Mouse (Mus musculus) gastrocnemius, postnatal 10 days (tissue): Measurements from ENCODE around the gene Epo. TPM values are rescaled to one million over a fixed set of nuclear protein-coding genes. Genes with fewer than 3 reads are reported as not detected.

ENCODE experiments used
- DNase-seq: peaks from one replicate; pipeline ENCODE4 v3.0.0; 2021; ENCODE audit warnings: mixed read lengths
- microRNA-seq, 2 experiments: library from miRNA; unstranded; fragments of <30 nt; microRNA quantifications; one replicate each; pipeline ENCODE4 v1.2.0; 2021
- total RNA-seq, 2 experiments: library from RNA; stranded (reverse); gene quantifications; 2 replicates each; pipeline ENCODE4 v1.2.3; 2021

Epo gene
- total RNA-seq, 2 experiments from 2014 or later, result not detected

DNA sequence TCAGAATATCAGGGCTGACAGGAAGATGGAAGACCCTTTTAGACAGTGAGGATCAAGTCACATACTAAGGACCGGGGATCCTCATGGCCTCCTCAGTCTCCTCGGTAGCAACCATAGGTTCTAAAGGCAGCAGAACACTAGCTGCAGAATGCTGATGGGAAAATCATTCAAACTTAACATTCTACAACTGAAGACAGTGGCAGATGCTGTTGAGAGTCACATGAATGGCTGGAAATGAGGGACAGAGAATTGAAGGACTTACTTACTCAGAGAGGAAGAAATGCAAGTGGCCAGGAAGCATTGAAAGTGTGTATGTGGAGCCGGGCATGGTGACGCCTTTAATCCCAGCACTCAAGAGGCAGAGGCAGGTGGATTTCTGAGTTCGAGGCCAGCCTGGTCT, 56.1 kb downstream of the Epo start, which contains the start of gene Zan:
Gene Zan (minus strand): TSS at position 101 of the 400 bp plus-strand sequence.
- no peak for DNase-seq

DNA sequence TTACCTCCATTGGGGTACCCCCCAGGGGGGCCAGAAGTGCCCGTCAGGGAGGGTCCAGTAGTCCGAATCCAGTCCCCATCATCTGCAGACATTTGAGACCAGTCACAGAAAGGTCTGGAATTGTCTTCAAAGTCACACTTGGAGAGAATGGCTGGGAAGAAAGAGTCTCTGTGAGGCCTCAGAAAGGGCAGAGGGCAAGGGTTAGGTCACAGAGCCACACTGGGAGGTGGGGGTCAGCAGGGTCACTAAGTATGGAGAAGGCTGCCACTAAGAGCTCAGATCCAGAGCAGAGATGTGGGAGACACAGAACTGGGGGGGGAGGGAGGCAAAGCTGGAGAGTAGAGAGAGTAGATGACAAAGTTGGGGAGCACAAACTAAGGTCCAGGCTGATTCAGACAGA, 58.7 kb downstream of the Epo start:
- DNase-seq, result no peak

DNA sequence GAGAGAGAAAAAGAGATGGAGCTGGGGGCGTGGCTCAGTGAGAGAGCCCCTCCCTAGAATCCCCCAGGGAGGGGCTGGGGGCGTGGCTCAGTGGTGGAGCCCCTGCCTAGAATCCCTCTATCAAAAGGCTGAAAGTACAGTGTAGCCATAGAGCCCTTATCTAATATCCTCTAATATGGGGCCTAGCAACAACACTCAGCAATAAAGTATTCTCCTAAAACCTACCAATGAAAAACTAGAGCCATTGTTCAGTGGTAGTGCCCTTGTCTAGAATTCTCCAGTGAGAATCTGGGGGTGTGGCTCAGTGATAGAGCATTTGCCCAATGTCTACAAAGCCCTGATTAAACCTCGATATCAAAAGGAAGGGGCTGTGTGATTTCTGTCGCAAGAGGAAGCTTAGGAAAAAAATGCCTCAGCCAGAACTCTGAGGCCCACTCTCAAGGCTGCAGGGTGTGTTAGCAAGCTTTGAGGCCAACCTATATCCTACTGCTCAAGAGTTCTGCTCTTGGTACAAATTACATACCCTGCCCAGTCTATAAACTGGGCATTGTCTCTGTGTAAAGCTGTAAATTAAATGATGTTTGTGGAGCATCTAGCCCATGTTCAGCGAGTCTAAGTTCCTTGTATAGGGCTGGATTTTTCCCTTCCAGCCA, 60.7 kb downstream of the Epo start:
- DNase-seq, result no peak

DNA sequence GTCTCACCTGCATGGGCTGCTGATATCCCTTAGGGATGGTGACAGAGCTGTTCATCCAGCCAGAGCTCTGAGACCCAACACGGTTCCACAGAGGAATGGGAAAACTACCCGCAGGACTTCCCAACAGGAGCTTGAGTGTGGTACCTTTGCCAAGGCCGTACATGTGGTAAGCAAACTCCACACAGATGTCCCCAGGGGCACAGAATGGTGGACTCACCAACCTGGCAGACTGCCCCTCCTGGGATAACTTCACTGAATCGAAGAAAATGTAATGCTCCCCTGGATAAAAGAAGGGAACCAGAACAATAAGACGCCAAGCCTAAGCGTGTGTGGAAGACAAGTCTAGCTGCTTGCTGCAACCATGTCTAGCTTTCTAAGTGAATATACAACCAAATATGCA, 66.1 kb downstream of the Epo start:
- DNase-seq, result no peak

DNA sequence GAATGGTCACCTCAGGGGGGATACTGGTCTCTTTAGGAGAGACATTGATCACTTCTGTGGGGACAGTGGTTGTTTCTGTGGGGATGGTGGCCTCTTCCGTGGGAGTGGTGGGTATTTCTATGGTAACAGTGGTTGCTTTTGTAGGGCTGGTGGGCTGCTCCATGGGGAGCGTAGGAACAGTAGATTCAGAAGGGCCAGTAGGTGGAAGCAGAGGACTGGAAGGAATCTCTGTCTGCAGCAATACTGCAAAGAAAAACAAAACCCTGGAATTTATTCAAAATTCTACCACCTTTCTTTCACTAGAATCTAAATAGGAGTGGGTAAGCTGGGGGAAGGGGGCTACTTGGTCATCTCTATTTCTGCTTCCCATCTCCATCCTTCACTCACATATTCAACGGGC, 68.0 kb downstream of the Epo start:
- no peak for DNase-seq

DNA sequence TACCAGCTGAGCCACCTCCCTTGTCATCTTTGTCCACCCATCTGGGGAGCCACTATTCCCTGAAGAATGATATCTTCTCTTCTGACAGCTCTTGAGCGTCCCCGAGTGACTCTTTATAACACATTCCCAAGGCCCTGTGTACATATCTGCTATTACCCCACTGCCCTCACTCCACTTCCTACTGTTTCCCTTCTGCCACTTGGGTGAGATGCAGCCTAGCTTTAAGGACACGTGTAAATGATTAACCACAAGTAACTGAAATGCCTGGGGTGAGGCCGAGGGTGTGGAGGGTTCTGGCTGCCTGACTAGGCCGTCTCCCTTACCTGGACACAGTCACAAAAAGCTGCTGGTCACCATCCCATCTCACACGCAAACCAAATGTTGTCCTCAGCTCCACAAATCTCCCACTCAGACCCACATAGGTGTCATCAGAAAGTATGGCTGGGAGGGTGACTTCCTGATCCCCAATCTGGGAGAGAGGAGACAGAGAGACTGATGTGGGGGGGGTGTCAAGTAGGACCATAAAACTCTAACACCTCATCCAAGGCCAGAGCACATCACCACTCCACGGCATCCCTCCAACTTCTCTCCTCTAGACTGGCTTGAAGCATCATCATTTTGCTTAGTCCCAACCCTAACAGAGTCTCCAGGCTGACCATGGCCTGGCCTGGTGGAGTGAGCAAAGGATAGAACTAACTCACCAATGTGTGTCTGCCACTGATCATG, 77.0 kb downstream of the Epo start:
- DNase-seq, result no peak

DNA sequence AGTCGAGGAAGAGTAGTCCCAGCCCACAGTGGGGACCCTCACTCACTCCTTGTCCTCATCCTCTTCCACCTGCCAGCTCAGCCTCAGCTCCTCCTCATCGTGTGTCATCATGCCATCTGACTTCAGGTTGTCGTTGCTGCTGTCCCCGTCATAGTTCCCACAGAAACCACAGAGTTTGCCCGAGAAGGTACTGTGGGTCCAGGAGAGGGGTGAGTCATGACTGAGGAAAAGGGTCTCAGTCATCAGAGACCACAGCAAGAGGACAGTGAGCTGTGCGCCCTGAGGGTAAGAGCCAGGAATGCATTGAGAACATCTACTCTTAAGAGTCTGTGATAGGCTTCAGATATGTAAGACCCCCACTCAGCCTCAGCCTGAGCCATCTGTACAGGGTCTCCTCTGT, 77.8 kb downstream of the Epo start:
- DNase-seq, result no peak

DNA sequence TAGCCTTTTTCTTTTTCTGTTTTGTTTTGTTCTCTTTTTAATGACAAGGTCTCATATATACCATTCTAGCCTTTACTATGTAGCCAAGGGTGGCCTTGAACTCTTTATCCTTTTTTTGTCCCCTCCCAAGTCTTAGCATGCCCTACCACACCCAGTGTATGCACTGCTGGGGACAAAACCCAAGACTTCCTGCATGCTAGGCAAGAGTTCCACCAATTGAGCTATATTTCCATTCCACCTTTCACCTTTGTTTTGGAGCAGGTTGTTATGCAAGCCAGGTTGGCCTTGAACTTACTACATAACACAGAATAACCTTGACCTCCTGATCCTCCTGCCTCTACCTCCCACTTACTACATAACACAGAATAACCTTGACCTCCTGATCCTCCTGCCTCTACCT, 87.5 kb downstream of the Epo start:
- no peak for DNase-seq

DNA sequence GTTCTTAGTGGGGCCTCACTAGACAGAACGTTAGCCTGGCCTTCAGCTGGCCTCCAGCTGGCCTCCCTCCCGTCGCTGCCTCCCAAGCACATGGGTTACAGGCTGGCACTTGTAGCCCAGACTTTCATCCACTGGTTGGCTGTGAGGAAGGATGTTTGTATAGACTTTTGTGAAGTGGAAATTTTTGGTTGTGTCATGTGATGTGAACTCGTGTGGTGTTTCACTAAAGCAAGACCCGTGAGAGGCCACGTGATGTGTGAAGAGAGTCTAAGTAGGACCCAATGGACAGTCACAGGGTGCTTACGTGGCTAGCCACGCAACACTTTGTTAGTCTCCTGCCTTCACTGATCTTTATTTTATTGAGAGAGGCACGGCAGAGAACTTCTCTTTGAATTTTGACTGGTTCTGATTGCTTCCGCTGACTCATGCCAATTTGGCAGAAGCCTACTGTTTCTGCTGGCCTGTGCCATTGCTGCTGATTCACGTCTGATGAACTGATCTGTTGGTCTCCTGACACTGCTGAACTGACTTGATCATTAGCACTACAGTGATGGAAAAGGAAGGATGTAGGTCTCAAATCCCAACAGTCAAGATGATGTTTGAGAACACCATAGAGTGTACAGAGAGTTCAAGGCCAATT, 92.7 kb downstream of the Epo start:
- DNase-seq, result no peak

DNA sequence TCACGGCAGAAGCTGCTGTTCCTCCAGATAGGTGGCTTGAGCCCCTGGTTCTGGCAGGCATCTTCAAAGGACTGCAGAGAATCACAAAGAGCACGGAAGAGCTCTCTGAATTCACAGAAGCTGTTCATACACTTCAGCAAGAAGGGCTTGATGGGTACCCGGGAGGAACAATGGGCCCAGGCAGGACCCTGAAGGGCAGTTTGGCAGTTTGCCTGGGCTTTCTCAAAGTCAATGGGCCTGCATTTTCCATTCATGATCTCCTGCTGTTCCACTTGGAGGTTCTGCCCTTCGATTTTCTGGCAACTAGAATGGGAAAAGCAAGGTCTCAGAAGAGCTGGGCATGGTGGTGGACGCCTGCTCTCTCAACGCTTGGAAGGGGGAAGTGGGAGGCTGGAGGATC, 99.2 kb downstream of the Epo start:
- no peak for DNase-seq

Small RNA genes within 50 kb of the gene (microRNA-seq; reads per million reads assigned to microRNA genes)
- gene Mir6418, result 0.64 to 0.75 reads per million in 2 experiments

Other genes with a start within 250 kb of the Epo start
- 10 to 100 TPM; 62.4 to 68.2 TPM for gene Ache, start 245.7 kb downstream of the Epo start, total RNA-seq
- gene Ufsp1, start 238.6 kb downstream of the Epo start, total RNA-seq, result 10 to 100 TPM; 37.2 to 43.6 TPM
- 10 to 100 TPM; 58.1 to 93.2 TPM for gene Srrt, start 225.6 kb downstream of the Epo start, total RNA-seq
- 10 to 100 TPM; 13.1 to 17.3 TPM for gene Trip6, start 218.8 kb downstream of the Epo start, total RNA-seq
- gene Slc12a9, start 199.6 kb downstream of the Epo start, total RNA-seq, result 1 to 10 TPM; 4.2 to 7.4 TPM
- gene Ephb4, start 183.1 kb downstream of the Epo start, total RNA-seq, result 10 to 100 TPM; 30.6 to 38.8 TPM
- gene Zan, start 56.2 kb downstream of the Epo start, total RNA-seq, result under 1 TPM; 0.23 to 0.31 TPM
- gene Pop7, start 30.7 kb downstream of the Epo start, total RNA-seq, result 10 to 100 TPM; 16.6 to 18.5 TPM
- 10 to 100 TPM; 23.0 to 25.3 TPM for gene Gigyf1, start 14.7 kb downstream of the Epo start, total RNA-seq
- gene Gnb2, start 268 bp upstream of the Epo start, total RNA-seq, result 100 to 1,000 TPM; 301 to 324 TPM
- under 1 TPM in 1 of 2 experiments, not detected in 1; 0.16 TPM for gene Actl6b, start 20.3 kb upstream of the Epo start, total RNA-seq
- under 1 TPM in 1 of 2 experiments, not detected in 1; 0.56 TPM for gene Tfr2, start 36.6 kb upstream of the Epo start, total RNA-seq
- 10 to 100 TPM; 16.5 to 29.5 TPM for gene Mospd3, start 67.8 kb upstream of the Epo start, total RNA-seq
- gene Pcolce, start 80.5 kb upstream of the Epo start, total RNA-seq, result 100 to 1,000 TPM; 292 to 390 TPM
- gene Fbxo24, start 95.8 kb upstream of the Epo start, total RNA-seq, result under 1 TPM; 0.33 to 0.70 TPM
- gene Lrch4, start 95.9 kb upstream of the Epo start, total RNA-seq, result 10 to 100 TPM; 15.9 to 17.7 TPM
- 1 to 10 TPM; 4.1 to 7.7 TPM for gene Gm20605, start 95.9 kb upstream of the Epo start, total RNA-seq
- 1 to 10 TPM; 2.1 to 4.0 TPM for gene Sap25, start 108.1 kb upstream of the Epo start, total RNA-seq
- gene Irs3, start 112.5 kb upstream of the Epo start, total RNA-seq, result under 1 TPM; 0.42 to 0.61 TPM
- gene Agfg2, start 151.5 kb upstream of the Epo start, total RNA-seq, result 1 to 10 TPM; 4.3 to 5.9 TPM
- under 1 TPM; 0.45 to 0.75 TPM for gene Nyap1, start 208.4 kb upstream of the Epo start, total RNA-seq
- 100 to 1,000 TPM; 189 to 203 TPM for gene Tsc22d4, start 212.5 kb upstream of the Epo start, total RNA-seq
- gene Ppp1r35, start 245.6 kb upstream of the Epo start, total RNA-seq, result 10 to 100 TPM in 1 of 2 experiments, 1 to 10 TPM in 1; 9.8 to 13.5 TPM